Mouse (Mus musculus) frontal cortex, adult 2 months (tissue): ENCODE data around the gene Mtus2. TPM values are rescaled to one million over a fixed set of nuclear protein-coding genes. Genes with fewer than 3 reads are reported as not detected.

Source experiments
- DNase-seq, 2 experiments: peaks; one replicate each; pipeline ENCODE4 v3.0.0; 2022; ENCODE audit warnings: low spot score in 1 of 2; ENCODE audit errors: extremely low spot score in 1 of 2
- polyA plus RNA-seq: library from polyadenylated mRNA; depleted of rRNA; stranded (reverse); fragments of >200 nt; gene quantifications from 2 replicates; pipeline ENCODE4 v1.2.3, GENCODE M21; 2012

Mtus2 gene
- polyA plus RNA-seq, 1 experiment = 19.4 TPM

DNA sequence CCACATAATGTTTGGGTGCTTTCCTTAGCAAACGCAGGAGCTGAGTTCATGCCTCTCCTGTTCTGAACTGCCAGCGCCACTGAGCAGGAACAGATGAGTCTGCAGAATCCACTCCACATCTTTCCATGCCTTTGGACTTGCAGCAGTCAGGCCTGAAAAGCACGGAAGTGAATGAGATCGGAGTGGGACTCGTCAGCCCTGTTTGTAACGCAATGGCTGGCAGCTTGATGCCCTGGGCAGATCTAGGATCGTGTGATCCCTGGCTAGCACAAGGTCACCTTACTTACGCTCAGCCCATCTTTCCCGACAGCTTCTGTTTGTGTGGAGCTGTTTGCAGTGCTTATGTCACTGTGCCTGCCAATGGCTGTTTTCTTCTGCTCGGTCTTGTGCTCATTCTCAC lies 137.5 kb downstream of the Mtus2 start:
- DNase-seq = no peak

DNA sequence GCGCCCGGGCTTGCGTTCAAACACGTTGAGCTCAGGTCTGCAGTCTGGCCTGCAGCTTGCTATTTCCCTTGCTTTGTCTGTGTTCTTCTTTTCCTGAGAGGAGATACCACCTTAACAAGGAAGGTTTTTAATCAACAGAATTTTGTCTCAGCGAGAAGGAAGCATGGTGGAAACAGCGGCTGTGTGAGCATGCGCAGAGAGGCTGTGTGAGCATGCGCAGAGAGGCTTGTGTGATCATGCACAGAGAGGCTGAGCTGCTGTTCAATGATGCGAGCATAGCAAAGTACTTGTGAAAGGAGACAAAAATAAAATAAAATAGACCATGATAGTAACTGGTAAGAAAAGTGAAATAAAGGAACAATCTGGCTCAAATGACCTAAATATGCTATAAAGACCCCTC lies 142.2 kb downstream of the Mtus2 start:
- no peak for DNase-seq

DNA sequence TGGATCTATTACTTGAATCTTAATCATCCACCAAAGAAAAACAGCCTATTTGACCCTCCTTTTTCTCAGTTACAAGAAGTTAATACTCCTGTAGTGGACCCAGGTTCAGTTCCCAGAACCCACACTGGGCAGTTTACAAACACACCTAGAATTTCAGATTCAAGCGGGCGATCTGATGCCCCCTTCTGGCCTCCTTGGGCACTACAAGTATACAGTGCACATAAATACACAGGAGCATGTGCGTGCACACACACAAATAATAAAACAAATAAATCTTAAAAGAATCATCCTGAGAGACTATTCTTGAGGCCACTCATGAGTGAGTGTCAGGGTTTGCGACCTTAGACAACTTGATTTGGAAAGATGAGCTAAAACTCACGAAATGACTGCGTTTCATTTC lies 150.2 kb downstream of the Mtus2 start:
- DNase-seq = no peak

DNA sequence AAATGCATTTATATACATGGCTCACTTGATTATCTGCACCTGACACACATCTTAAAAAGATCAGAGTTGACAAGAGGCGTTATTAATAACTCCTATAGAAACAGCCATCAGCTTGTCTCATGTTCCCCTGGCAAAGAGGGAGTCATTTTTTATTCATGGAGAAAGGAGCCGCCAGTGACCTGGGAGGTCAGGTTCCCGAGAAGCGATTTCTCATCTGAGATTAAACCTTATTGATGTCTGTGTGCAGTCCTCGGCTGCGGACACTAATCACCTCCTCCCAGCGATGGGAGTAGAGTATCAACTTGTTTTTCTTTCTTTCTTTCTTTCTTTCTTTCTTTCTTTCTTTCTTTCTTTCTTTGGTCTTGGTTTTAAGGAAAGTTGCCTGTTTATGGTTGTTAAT lies 150.8 kb downstream of the Mtus2 start:
- DNase-seq = no peak

DNA sequence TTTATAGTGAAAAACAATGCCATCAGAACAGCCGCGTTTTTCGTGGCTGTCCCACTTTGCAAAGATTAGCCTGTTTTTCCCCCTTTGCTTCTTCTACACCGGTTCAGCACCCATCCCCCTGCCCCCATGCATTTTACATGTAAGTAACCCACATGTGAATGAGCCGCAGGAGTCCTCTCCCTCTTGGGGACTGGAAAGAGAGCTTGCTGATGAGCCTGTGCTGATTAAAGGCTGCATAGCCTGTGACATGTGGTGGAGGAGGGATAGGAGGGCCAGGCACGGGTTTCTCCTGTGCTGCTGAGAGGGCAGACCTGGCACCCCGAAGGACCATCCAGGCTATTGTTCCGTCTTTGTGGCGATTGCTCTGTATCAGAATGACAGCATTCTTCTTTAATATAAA lies 151.2 kb downstream of the Mtus2 start:
- DNase-seq = no peak

DNA sequence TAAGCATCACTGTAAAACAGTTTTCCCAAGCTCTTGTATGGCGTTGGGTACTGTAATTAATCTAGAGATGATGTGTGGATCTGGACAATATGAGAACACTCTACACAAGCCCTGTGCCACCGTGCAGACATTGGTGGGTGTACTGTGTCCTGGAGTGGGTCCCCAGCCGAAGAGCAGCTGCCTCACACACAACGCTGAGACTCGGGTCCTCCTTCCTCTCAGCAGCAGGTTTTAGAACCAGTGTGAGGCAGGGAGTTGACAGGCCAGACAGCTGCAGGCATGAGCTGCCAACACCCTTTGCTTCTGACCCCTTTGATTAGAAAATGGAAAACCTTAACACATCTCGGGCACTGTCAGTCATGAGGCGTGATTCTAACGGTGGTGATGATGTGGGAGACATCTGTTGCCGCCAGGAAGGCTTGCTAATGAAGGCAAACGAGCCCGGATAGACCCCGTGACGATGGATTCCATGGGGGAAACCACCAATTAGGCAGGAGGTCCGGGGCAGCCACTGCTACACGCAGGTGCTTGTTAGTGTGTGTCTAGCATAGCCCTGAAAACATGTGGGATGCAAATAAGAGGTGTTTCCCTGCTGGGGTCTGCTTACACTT lies 158.2 kb downstream of the Mtus2 start:
- no peak for DNase-seq

DNA sequence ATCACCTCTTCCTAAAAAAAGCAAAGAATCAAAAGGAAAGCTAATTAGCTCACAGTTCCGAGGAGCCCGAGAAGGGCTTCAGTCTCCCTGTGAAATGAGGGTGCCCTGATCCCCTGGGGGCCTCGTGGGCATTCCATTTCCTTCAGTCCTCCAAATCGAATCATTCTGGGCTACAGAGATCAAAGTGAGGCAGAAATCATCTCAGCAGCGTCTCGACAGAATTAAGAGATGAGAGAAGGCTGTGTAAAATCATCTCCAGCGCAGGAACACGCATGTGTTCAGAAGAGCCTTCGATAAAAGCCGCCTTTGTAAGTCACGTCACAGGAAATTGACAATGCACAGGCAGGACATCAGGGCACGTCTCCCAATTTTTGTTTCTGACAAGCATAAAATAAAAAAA lies 167.2 kb downstream of the Mtus2 start:
- no peak for DNase-seq

DNA sequence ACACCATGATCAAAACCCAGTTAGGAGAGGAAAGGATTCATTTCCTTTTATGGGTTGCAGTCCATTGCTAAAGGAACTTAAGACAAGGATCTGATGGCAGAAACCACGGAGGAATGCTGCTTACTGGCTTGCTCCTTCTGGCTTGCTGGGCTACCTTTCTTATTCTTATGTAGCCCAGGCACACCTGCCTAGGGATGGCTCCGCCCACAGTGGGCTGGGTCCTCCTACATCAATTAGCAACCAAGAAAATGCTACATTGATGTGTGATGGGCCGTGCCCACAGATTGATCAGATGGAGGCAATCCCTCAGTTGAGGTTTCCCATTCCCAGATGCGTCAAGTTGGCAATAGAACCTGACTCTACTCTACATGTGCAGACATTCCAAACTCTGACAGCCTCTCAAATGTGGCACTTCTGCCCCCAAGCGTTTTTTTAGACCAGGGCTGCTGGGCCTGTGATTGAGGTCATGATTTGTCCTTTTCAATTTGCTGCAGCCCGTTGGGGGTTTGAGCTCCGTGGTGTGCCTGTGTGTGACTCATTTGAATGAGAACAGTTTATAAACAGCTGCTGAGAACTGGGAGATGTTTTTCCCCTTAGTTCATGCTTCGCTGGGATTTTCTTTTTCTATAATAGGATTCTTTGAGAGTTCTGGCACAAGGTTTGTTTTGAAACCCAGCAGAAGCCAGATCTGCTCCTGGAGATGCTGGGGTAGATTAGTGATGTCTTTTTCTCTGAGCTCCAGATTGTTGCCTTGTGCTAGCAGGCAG lies 173.8 kb downstream of the Mtus2 start:
- DNase-seq = peak; percentile 63 to 79

DNA sequence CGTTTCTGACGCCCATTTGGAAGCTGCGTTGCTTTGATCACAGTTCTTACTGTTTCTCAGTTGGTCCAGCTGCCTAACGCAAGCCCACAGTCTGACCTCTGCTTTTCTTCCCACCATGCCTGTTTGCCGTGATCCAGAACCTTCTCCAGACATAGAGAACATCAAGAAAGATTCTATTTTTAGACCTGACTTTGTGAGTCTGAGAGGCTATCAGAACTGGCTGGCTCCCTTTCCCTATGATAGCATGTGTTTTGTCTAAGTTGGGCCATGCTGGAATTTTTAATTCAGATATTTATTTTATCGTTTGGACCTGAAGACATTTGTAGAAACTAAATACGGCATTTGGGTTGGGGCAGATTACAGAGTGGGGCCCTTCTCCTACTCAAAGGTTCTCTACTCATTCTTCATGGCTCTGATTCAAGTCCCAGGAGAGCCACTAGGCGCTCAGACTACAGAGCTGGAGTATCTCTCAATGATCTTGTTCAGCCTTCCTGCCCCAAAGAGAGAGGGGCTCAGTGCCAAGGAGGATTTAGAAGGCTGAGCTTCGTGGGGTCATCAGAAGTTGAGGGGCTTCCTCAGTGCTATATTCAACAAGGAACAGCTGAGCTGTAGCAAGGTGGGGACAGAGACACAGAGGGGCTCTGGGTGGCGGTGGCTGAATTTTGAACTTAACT lies 174.5 kb downstream of the Mtus2 start:
- DNase-seq = no peak

DNA sequence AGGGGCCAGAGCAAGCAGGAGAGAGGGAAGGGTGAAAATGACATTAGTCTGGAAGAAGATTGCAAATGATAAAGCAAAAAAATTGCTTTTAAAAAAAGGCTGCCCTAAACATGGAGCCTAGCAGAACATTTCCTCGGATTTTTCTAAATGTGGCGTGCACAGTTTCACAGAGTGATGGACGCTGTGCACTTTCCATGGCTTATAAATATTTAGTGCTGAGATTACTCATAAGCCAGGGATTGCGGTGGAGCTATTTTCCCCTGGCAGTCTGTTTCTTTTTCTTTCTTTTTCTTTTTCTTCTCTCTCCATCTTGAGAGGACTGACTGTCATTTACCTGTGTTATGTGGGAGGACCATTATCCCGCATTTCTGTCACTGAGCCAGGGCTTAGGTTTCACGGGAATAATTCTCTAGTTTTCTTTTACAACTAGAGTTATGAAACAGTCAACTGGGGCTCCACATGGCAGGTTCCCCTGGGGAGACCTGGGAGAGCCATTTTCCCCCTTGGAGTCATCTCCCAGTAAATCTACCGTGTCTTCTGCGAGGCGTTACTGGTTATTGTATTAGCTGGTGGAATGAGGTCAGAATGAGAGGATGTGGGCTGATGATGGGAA lies 176.4 kb downstream of the Mtus2 start:
- peak; percentile 14 to 58 for DNase-seq

DNA sequence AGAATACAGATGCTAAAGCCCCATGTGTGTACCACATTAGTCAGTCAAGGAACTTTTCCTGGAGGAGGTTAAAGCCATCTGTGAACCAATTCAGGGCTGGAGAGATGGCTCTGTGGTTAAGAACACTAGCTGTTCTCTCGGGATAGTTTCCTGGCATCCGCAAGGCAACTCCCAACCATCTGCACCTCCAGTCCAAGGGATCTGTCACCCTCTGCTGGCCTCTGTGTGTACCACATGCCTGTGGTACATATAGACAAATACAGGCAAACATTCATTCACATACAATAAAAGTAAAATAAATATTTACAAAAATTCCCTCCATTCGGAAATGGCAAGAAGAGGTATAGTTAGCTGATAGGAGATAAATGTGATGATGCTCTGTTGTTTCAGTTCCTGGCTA lies 184.5 kb downstream of the Mtus2 start:
- DNase-seq = no peak

DNA sequence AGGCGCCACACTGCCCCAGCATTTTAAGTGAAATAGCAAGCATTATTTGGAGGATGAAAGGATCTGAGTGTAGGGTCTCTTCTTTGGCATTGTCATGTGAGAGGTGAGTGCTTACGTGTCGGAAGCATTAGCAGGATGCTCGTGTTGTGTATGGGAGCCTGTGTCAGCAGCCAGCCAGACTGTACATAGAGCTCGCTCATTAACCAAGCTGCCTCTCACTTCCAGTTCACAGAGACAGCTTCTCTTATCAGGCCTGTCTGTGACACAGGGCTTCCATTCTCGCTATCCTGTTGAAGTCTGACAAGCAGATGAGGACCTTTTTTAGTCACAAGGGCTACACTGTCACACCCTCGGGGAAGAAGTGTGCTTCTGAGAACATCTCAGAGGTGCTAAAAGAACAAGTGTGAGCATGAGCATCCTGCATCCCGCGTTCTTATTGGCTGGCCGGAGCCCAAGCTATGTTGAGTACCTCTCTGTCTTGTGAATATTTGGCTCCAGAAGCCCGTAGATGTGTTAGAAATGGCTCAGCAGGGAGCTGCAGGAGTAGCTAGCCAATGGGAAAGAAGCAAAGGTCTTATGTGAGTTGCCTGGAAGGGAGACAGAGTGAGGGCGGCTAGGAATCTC lies 189.2 kb downstream of the Mtus2 start:
- DNase-seq = peak; percentile 70 to 73

DNA sequence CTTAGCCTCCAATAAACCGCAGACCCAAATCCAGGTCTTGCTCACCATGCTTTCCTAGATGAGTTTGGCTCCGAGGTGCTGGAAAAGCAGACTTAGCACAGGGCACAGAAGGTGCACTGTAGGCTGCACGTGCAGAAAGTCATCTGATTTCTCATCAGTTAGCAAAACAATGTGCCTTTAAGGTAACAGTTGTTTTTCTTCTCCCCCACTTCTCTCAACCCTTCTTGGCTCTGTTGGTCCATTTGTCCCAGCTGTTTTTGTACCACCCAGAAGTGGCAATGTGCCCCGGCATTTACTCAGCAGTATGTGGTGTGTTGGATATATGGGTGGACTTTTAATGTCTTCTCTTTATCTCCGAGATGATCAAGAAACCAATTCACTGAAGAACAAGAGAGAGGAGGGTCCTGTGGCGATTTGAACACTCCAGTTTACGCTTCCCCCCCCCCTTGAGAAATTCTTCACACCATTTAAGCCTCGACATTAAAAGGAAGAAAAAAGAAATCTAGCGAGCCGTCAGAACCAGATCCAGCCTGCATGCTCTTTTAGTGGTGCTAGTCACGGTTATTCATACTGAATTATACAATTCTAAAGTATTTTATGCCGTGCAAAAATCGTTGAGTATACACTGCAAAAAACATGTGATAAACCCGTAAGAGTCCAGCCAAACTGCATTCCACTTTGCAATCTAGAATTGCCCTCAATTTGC lies 194.9 kb downstream of the Mtus2 start:
- DNase-seq = no peak

DNA sequence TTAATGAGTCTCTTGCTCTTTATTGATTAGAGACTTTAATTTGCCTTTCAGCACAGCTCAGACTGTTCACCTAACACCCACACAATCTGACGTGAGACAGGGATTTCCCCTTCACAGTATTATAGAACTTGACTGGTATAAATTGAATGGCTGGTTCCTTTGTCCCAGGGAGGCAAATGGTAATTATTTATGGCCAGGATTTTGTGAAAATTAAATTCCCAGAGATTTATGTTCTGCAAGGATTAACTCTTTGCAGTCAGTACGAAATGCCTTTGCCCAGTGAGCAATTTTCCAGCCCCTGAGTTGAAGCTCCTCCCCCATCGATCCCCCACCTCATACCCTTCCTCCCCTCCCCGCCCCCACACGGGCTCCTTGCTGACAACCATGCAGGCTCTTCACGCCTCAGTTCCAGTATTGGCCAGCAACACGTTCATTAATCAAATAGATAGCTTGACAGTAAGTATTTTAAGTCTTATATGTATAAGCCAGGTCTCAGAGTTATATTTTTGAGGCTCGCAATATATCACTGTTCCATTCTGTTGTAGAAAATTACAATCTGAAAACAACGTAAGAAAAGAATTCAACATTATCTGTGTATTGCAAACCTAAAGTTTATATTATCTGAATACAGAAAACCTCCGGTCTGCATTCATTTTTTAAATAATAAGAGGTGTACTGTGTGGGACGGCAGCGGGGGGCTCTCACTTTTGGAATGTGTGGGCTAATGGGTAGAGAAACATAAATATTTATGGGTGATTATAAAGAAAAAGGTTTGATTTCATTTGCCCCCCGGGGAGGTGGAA lies 195.7 kb downstream of the Mtus2 start:
- DNase-seq = no peak

DNA sequence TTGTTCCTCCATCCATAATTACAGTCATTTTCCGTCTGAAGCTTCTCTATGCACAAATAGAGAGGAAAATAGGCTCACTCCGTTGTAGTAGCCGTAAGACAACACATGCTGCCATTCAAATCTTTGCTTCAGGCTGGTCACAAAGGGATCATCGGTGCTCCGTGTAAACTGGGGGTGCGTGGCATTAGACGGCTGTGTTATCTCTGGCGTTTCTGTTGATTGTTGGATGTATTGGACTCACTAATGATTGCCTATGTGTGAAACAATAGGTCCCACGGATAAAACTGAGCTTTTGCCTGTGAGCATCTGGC lies 196.2 kb downstream of the Mtus2 start:
- DNase-seq = no peak

DNA sequence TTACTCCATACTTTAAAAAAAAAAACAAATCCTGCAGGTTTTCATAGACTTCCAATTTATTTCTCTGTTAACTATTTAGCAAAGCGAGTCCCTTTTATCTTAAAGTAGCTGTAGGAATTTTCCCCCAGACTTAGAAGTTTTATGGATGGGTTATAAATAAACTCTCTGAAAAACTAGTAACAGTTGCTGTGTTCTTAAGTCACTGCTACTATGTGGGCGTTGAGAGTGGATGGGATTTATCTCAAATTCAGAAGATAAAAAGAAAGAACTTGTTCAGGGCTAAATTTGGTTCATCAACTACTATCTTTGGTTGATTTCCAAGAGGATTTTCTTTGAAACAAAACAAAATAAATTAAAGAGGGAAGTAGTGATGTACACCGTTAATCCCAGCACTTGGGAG lies 197.6 kb downstream of the Mtus2 start:
- peak in 1 of 2 experiments; percentile 28 for DNase-seq

DNA sequence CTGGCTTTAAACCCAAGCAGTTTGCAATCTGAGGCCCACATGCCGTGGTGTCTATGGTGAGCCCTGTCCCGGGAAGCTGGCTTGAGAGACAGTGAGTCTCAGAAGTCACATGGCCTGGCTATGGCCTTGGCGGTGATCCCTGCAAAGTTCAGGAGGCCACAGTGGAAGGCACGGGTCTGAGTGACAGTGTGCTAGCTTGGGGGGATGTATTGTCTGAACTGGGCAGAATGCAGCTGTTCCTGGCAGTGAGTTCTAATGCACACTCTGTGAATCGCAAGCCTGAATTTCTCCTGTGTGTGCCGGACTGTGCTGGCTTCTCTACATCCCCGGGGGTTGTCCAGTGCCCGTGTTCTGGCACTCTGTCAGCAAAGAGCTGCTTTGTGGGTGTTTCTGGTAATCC lies 202.2 kb downstream of the Mtus2 start:
- DNase-seq = no peak

DNA sequence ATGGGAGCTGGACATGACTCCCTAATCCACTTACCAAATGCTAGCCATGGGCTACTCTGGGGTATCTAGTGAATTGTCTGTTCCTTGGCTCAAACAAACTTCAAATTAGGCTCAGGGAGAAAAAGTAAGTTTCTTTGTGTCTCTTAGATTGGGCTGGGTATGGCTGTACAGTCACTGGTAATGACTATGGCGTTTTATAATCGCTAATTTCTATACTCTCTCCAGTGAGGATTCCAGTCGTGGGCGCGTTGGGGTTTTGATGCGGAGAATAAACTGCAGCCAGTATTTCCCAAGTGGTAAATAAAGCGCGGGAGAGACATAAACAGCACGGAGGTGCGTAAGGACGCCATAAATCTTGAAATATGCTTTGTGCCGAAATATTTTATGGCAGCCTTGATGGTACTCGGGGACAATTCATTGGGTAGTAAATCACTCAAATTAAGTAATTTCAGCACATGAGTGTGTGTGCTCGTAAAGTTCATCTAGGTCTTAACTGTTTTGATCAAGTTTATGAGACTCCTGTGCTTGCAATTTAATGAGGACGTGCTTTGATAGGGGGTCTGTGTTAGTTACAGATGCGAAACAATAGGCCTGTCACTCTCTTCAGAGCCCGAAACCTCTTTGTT lies 203.5 kb downstream of the Mtus2 start:
- no peak for DNase-seq

DNA sequence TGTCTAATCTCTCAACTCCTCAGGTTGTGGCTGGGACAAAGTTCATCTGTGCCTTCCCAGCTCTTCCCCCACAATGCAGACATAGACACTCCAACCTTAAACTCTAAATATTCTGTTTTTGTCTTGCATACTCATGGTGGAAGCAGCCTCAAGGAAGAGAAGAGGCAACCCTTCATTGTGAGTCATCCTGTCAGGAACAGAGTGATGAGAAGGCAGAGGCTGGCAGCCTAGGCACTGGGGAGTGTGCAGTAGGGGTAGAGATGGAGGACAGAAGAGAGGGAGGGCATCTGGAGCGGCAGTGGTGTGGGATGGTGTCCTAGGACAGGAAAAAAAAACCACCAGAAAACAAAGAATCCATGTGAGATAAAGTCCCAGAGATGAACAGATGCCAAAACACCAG lies 208.0 kb downstream of the Mtus2 start:
- DNase-seq = no peak
